Mouse (Mus musculus) liver, adult 2 months (tissue): ENCODE results near the gene Txnrd1. TPM values are rescaled to one million over a fixed set of nuclear protein-coding genes. Genes with fewer than 3 reads are reported as not detected.

Source experiments
- DNase-seq: peaks from one replicate; pipeline ENCODE4 v3.0.0-alpha.2; 2011; ENCODE audit warnings: low read depth, low spot score; ENCODE audit errors: extremely low read depth
- H3K27ac ChIP-seq: fragments of 200-500 bp; replicated peaks from 2 replicates; pipeline ENCODE4 v1.5.1; 2012; ENCODE audit warnings: low read depth, mild to moderate bottlenecking, control low read depth, inconsistent platforms, low read length; ENCODE audit not compliant: insufficient read depth
- H3K27me3 ChIP-seq: fragments of 200-500 bp; 2 replicates; pipeline ENCODE4 v1.6.1; 2012; ENCODE audit warnings: mild to moderate bottlenecking, moderate library complexity, low read length, inconsistent platforms; ENCODE audit not compliant: control insufficient read depth, insufficient read depth
- H3K36me3 ChIP-seq: fragments of 200-500 bp; 2 replicates; pipeline ENCODE4 v1.6.1; 2012; ENCODE audit warnings: low read length, inconsistent platforms; ENCODE audit not compliant: control insufficient read depth, insufficient read depth
- H3K4me1 ChIP-seq: fragments of 200-500 bp; 2 replicates; pipeline ENCODE4 v1.6.1; 2011; ENCODE audit warnings: low read length; ENCODE audit not compliant: control insufficient read depth, insufficient read depth
- H3K4me3 ChIP-seq: fragments of 200-500 bp; 2 replicates; pipeline ENCODE4 v1.5.1; 2011; ENCODE audit warnings: low read depth, mild to moderate bottlenecking, control low read depth, low read length, moderate library complexity; ENCODE audit not compliant: insufficient read depth
- H3K79me2 ChIP-seq: fragments of 200-500 bp; 2 replicates; pipeline ENCODE4 v1.6.1; 2012; ENCODE audit warnings: inconsistent platforms, mild to moderate bottlenecking, low read length, moderate library complexity; ENCODE audit not compliant: control insufficient read depth, insufficient read depth
- H3K9ac ChIP-seq: fragments of 200-500 bp; 2 replicates; pipeline ENCODE4 v1.6.1; 2012; ENCODE audit warnings: low read depth, mild to moderate bottlenecking, control low read depth, inconsistent platforms, low read length
- CTCF ChIP-seq: fragments of 200-500 bp; IDR thresholded peaks from 2 replicates; pipeline ENCODE4 v1.5.1; 2011; ENCODE audit warnings: low read depth, low read length, control low read depth
- POLR2A ChIP-seq: fragments of 200-500 bp; IDR thresholded peaks from 2 replicates; pipeline ENCODE4 v1.6.1; 2011; ENCODE audit warnings: low read length, control low read depth; ENCODE audit not compliant: insufficient read depth; ENCODE audit errors: extremely low read depth
- WGBS: fragments of 180-500 bp; shearing (Covaris S2); methylation state at CpG from one replicate; pipeline ENCODE4 v1.1.7; 2018; 5-methylcytosine and 5-hydroxymethylcytosine counted together
- polyA plus RNA-seq: library from polyadenylated mRNA; depleted of rRNA; stranded (reverse); fragments of >200 nt; gene quantifications from 2 replicates; pipeline ENCODE4 v1.2.3, GENCODE M21; 2012; rRNA removed
- total RNA-seq: library from RNA; depleted of rRNA; stranded (reverse); fragments of >200 nt; gene quantifications from 2 replicates; pipeline ENCODE4 v1.2.3, GENCODE M21; 2014; rRNA removed

Txnrd1 gene
- total and polyA plus RNA-seq, 2 experiments = 50.4 to 71.2 TPM

GRCm38 (mm10) chr10:82925624-82926023 lies 91.9 kb downstream of the Txnrd1 start:
- TF ChIP-seq CTCF (no peak), POLR2A (no peak)
- no peak for DNase-seq
- no peaks in the 10 kb centered on the region for H3K79me2 ChIP-seq
- 90% methylated on average over 2 of the region's 2 CpGs for WGBS
- H3K36me3 ChIP-seq = no peaks in the 10 kb centered on the region
- H3K4me1 ChIP-seq = no peaks in the 10 kb centered on the region
- H3K4me3 ChIP-seq = no peak overlapping the region
- no peak overlapping the region for H3K27ac ChIP-seq
- H3K9ac ChIP-seq = no peak overlapping the region
- no peaks in the 10 kb centered on the region for H3K27me3 ChIP-seq

- Histone ChIP-seq H3K27me3 (no peaks in the 10 kb centered on the region), H3K79me2 (no peaks in the 10 kb centered on the region), H3K27ac (no peak overlapping the region), H3K9ac (no peak overlapping the region), H3K36me3 (no peaks in the 10 kb centered on the region), H3K4me3 (no peak overlapping the region), H3K4me1 (no peaks in the 10 kb centered on the region)
- 78% methylated on average over 13 of the region's 13 CpGs for WGBS
- TF ChIP-seq POLR2A (no peak), CTCF (no peak)
- no peak for DNase-seq
Observed at GRCm38 (mm10) chr10:82935018-82935633, 101.4 kb downstream of the Txnrd1 start.

- H3K79me2 ChIP-seq = no peaks in the 10 kb centered on the region
Observed at GRCm38 (mm10) chr10:82935774-82936173, 102.0 kb downstream of the Txnrd1 start.

More at GRCm38 (mm10) chr10:82935774-82936173, 102.0 kb downstream of the Txnrd1 start:
- Histone ChIP-seq H3K4me1 (no peaks in the 10 kb centered on the region), H3K27me3 (no peaks in the 10 kb centered on the region), H3K9ac (no peak overlapping the region), H3K36me3 (no peaks in the 10 kb centered on the region), H3K4me3 (no peak overlapping the region), H3K27ac (no peak overlapping the region)
- WGBS = 85% methylated on average over 6 of the region's 6 CpGs
- DNase-seq = no peak
- no peak for TF ChIP-seq CTCF
- no peak for TF ChIP-seq POLR2A

Other genes with a start within 250 kb of the Txnrd1 start
- gene 1190007I07Rik, start 210.7 kb upstream of the Txnrd1 start, total RNA-seq = 18.1 and 24.3 TPM in 2 replicates
- 42.0 and 48.5 TPM in 2 replicates for gene 1190007I07Rik, start 210.7 kb upstream of the Txnrd1 start, polyA plus RNA-seq
- 10.7 and 12.4 TPM in 2 replicates for gene Tdg, start 204.1 kb upstream of the Txnrd1 start, total RNA-seq
- gene Tdg, start 204.1 kb upstream of the Txnrd1 start, polyA plus RNA-seq = 8.8 and 9.7 TPM in 2 replicates
- gene Glt8d2, start 143.3 kb upstream of the Txnrd1 start, total RNA-seq = 0.18 and 0.34 TPM in 2 replicates
- not detected in 2 replicates for gene Glt8d2, start 143.3 kb upstream of the Txnrd1 start, polyA plus RNA-seq
- gene Hcfc2, start 137.8 kb upstream of the Txnrd1 start, total RNA-seq = 10.0 and 12.2 TPM in 2 replicates
- gene Hcfc2, start 137.8 kb upstream of the Txnrd1 start, polyA plus RNA-seq = 4.4 and 5.6 TPM in 2 replicates
- 30.8 and 34.8 TPM in 2 replicates for gene Nfyb, start 69.8 kb upstream of the Txnrd1 start, total RNA-seq
- 29.0 and 30.2 TPM in 2 replicates for gene Nfyb, start 69.8 kb upstream of the Txnrd1 start, polyA plus RNA-seq
- gene Eid3, start 32.7 kb downstream of the Txnrd1 start, total RNA-seq = 2.1 and 2.3 TPM in 2 replicates
- 0.26 and 0.50 TPM in 2 replicates for gene Eid3, start 32.7 kb downstream of the Txnrd1 start, polyA plus RNA-seq
- 0.09 and 0.34 TPM in 2 replicates for gene Chst11, start 151.5 kb downstream of the Txnrd1 start, total RNA-seq
- 0.15 and 0.16 TPM in 2 replicates for gene Chst11, start 151.5 kb downstream of the Txnrd1 start, polyA plus RNA-seq